In genomic region chr9:21953600-21953999, GRCm38 (mm10) we compare ENCODE assay signal across 12 mouse cellular contexts. TPM values are rescaled to one million over a fixed set of nuclear protein-coding genes. Genes with fewer than 3 reads are reported as not detected.
DNase-seq lines count a peak whose midpoint lies in the region; ATAC-seq lines count a peak whose summit lies in the region.
"Had no signal": no experiment of that assay in that cellular context is flagged by ENCODE, and none has a peak within 500 bp of the region (broad histone marks: within the 10 kb centered on the region; RNA-seq: fewer than 3 reads in every experiment).

No protein-coding gene starts in this region.

- H3K4me2 ChIP-seq in forebrain, embryonic 16.5 days (ENCODE audit: low read length), result no peak overlapping the region
- H3K4me2 ChIP-seq in intestine, embryonic 16.5 days (ENCODE audit: low read depth, low read length), result no peak overlapping the region

- H3K4me3 ChIP-seq in forebrain, embryonic 16.5 days (replicated peaks; ENCODE audit: low read length), result no peak overlapping the region
- no peak overlapping the region for H3K4me3 ChIP-seq in intestine, embryonic 16.5 days (ENCODE audit: low read length)

- H3K9me3 ChIP-seq in forebrain, embryonic 16.5 days (ENCODE audit: control insufficient read depth, low read length), result no peaks in the 10 kb centered on the region
- no peaks in the 10 kb centered on the region for H3K9me3 ChIP-seq in intestine, embryonic 16.5 days (ENCODE audit: control insufficient read depth, low read length)

- no peak for ATAC-seq in forebrain, embryonic 16.5 days
- no peak for ATAC-seq in intestine, embryonic 16.5 days
- ATAC-seq: activated CD4-positive, CD25-positive, alpha-beta regulatory T cell, adult 4 months had no signal

- no peak overlapping the region for H3K9ac ChIP-seq in forebrain, embryonic 16.5 days (replicated peaks; ENCODE audit: low read depth, low read length)
- H3K9ac ChIP-seq in intestine, embryonic 16.5 days (ENCODE audit: low read depth, low read length), result no peak overlapping the region

- WGBS in forebrain, embryonic 16.5 days, result 2% methylated on average over 3 of the region's 3 CpGs
- WGBS in intestine, embryonic 16.5 days, result 20% methylated on average over 3 of the region's 3 CpGs

- no peaks in the 10 kb centered on the region for H3K36me3 ChIP-seq in forebrain, embryonic 16.5 days (ENCODE audit: control insufficient read depth, insufficient read depth)
- H3K36me3 ChIP-seq in intestine, embryonic 16.5 days (ENCODE audit: control insufficient read depth, insufficient read depth, low read length), result no peaks in the 10 kb centered on the region

- no peaks in the 10 kb centered on the region for H3K27me3 ChIP-seq in forebrain, embryonic 16.5 days (replicated peaks; ENCODE audit: control insufficient read depth, insufficient read depth, low read length)
- H3K27me3 ChIP-seq in intestine, embryonic 16.5 days (replicated peaks; ENCODE audit: control insufficient read depth, insufficient read depth, low read length), result 0 out of 2 replicates have a peak, but pooled peaks cover 2% of the 10 kb centered on the region

- H3K4me1 ChIP-seq in forebrain, embryonic 16.5 days (replicated peaks; ENCODE audit: control insufficient read depth, insufficient read depth, low read length), result peaks cover 25% of the 10 kb centered on the region
- peaks cover 4% of the 10 kb centered on the region; the same call in 1 of the 2 replicates for H3K4me1 ChIP-seq in intestine, embryonic 16.5 days (ENCODE audit: control insufficient read depth, insufficient read depth, low read length)

- H3K27ac ChIP-seq in forebrain, embryonic 16.5 days (ENCODE audit: low read length), result peak overlapping the region; percentile 59
- H3K27ac ChIP-seq in intestine, embryonic 16.5 days (ENCODE audit: low read length), result no peak overlapping the region

- DNase-seq in layer of hippocampus, adult 11-12 months (ENCODE audit: low spot score), result peak; percentile 63
- DNase-seq in layer of hippocampus, adult 9-10 months (ENCODE audit: low spot score), result no peak
- DNase-seq in left cerebral cortex, adult 9 months (ENCODE audit: low spot score in 2 of 2), result peak; percentile 72 to 75
- peak; percentile 83 to 93 for DNase-seq in right cerebral cortex, postnatal 10 days (ENCODE audit: low spot score in 2 of 2)
- DNase-seq in lung, postnatal 14 days, result no peak
- no peak for DNase-seq in gastrocnemius, postnatal 4 days (ENCODE audit: low spot score in 2 of 2)
- DNase-seq: cerebellum, postnatal 25 days; heart, postnatal 10 days had no signal

RNA-seq across cellular contexts. Expression of gene Swsap1, which starts 2.0 kb away (rescaled TPM):
- 9.0 and 12.5 TPM in 2 replicates for polyA plus RNA-seq in forebrain, embryonic 16.5 days (2015; fragmentation: Nextera tagmentation; extraction: Ambion mirVana)
- 5.9 and 6.5 TPM in 2 replicates for polyA plus RNA-seq in intestine, embryonic 16.5 days (2015; fragmentation: Nextera tagmentation; extraction: Ambion mirVana)
- 1 to 10 TPM; 5.2 to 6.3 TPM for total RNA-seq in gastrocnemius, postnatal 4 days (2021)

RNA-seq across cellular contexts. Expression of gene Epor, which starts 9.7 kb away (rescaled TPM):
- 1.6 and 1.8 TPM in 2 replicates for polyA plus RNA-seq in forebrain, embryonic 16.5 days (2015; fragmentation: Nextera tagmentation; extraction: Ambion mirVana)
- 4.8 and 6.4 TPM in 2 replicates for polyA plus RNA-seq in intestine, embryonic 16.5 days (2015; fragmentation: Nextera tagmentation; extraction: Ambion mirVana)
- total RNA-seq in gastrocnemius, postnatal 4 days (2021), result 1 to 10 TPM; 6.5 to 7.5 TPM
- total RNA-seq: monocyte, adult 5-6 weeks had no signal

RNA-seq across cellular contexts. Expression of gene Plppr2, which starts 16.8 kb away (rescaled TPM):
- 74.1 and 89.9 TPM in 2 replicates for polyA plus RNA-seq in forebrain, embryonic 16.5 days (2015; fragmentation: Nextera tagmentation; extraction: Ambion mirVana)
- 5.2 and 6.2 TPM in 2 replicates for polyA plus RNA-seq in intestine, embryonic 16.5 days (2015; fragmentation: Nextera tagmentation; extraction: Ambion mirVana)
- 1 to 10 TPM; 4.4 to 4.8 TPM for total RNA-seq in gastrocnemius, postnatal 4 days (2021)
- total RNA-seq: monocyte, adult 5-6 weeks had no signal

RNA-seq across cellular contexts. Expression of gene Tmem205, which starts 26.2 kb away (rescaled TPM):
- polyA plus RNA-seq in forebrain, embryonic 16.5 days (2015; fragmentation: Nextera tagmentation; extraction: Ambion mirVana), result 47.7 and 54.8 TPM in 2 replicates
- 93.9 and 97.0 TPM in 2 replicates for polyA plus RNA-seq in intestine, embryonic 16.5 days (2015; fragmentation: Nextera tagmentation; extraction: Ambion mirVana)
- total RNA-seq in gastrocnemius, postnatal 4 days (2021), result 10 to 100 TPM; 18.9 to 21.4 TPM

RNA-seq across cellular contexts. Expression of gene Ccdc159, which starts 26.3 kb away (rescaled TPM):
- polyA plus RNA-seq in forebrain, embryonic 16.5 days (2015; fragmentation: Nextera tagmentation; extraction: Ambion mirVana), result 5.4 and 11.9 TPM in 2 replicates
- 2.6 and 3.5 TPM in 2 replicates for polyA plus RNA-seq in intestine, embryonic 16.5 days (2015; fragmentation: Nextera tagmentation; extraction: Ambion mirVana)
- 1 to 10 TPM in 1 of 2 experiments, under 1 TPM in 1; 0.98 to 1.3 TPM for total RNA-seq in gastrocnemius, postnatal 4 days (2021)
- total RNA-seq: monocyte, adult 5-6 weeks had no signal
- polyA plus RNA-seq: activated CD4-positive, CD25-positive, alpha-beta regulatory T cell, adult 4 months had no signal

Comparison
In these comparisons a context has a peak if more than half of its experiments do, and no peak if none do; other contexts are left out.
1. DNase-seq: peak in layer of hippocampus, adult 11-12 months (single experiment), left cerebral cortex, adult 9 months (2 of 2) and right cerebral cortex, postnatal 10 days (2 of 2); none in layer of hippocampus, adult 9-10 months (single experiment), lung, postnatal 14 days (single experiment) and gastrocnemius, postnatal 4 days (0 of 2).
2. RNA of gene Plppr2, which starts 16.8 kb away (polyA plus RNA-seq): 74.1 to 89.9 TPM in forebrain, embryonic 16.5 days; 5.2 to 6.2 TPM in intestine, embryonic 16.5 days; every median in the first group is over 10 times any median in the second.